Mouse (Mus musculus): Measurements from ENCODE around the gene Grhl3. TPM values are rescaled to one million over a fixed set of nuclear protein-coding genes. Genes with fewer than 3 reads are reported as not detected.

Gene Grhl3
- total RNA-seq, 2 experiments from 2014 or later = not detected

DNA sequence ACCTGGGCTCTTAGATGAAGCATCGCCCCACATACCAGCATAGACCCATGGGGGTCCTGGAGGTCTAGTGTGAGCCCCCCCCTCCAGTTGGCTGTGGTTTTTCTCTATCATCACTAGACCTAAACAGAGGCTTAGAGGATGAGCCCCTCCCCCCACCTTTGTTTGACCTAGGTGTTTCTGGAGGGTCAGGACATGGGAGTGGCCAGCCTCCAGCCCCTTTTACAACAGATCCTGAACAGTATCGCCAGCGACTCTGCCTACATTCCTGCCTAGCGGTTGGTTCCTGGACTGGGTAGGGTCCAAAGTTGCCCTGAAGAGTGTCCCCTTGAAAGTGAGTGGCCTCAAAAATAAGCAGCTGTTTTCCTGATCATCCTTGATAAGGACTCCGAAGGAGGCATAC, 5.1 kb upstream of the Grhl3 start:
- intact Hi-C loops (cut with DNase I) = no loop called here
- no peak for DNase-seq

DNA sequence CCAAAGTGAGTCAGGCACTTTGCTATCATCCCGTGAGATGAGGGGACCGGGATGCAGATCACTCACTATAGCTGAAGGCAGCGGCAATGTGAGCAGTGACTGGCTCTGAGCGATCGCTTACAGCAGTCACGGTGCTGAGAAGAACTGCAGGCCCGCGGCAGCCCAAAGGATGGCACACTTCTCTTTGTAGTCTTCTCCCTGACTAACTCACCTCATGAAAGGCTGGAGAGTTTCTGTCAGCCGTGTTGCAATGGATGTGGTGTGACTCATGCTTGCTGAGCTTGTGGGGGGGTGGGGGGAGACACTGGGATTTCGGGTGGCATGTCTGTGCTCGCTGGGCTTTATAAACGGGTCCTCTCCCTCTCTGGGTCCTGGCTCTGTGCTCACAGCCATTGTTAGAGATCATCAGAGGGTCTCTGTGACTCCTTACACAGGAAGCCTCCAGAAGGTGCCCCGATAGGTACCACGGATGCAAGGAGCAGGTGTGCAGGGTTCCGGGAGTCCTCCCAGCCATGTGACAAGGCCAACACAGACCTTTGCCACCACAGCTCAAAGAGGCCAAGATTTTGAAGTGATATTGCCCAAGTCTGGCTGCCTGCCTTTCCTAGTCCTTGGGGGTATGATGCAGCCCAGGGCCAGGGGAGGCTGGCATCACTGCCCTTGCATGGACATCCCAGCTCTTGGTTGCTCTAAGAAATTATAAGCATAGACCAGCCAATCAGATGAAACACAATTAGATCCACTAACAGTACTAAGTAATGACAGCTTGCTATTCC, 2.1 kb upstream of the Grhl3 start:
- intact Hi-C loops (cut with DNase I) = no loop called here
- DNase-seq = no peak

DNA sequence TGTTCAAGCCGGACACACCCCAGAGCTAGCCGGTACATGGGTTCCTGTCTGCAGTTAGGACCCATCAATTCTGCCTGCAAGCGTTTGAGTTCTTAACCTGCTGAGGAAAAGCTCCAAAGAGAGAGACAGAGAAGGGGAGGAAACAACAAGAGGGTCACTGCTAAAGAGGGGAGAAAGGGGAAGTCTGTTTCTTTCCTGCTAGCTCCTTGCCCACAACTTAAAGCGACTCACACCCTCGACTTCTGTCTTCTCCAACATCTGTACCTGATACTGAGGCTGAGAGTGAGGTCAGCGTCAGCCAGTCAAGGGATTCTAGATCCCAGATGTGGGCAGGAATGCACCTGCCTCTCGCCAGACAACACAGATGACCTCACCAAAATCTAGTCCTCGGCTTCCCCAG, 1.2 kb downstream of the Grhl3 start:
- intact Hi-C loops (cut with DNase I) = loop anchor here (5.0 kb wide), 1 partner anchor 95 kb away; no protein-coding TSS in a partner anchor
- DNase-seq = no peak

DNA sequence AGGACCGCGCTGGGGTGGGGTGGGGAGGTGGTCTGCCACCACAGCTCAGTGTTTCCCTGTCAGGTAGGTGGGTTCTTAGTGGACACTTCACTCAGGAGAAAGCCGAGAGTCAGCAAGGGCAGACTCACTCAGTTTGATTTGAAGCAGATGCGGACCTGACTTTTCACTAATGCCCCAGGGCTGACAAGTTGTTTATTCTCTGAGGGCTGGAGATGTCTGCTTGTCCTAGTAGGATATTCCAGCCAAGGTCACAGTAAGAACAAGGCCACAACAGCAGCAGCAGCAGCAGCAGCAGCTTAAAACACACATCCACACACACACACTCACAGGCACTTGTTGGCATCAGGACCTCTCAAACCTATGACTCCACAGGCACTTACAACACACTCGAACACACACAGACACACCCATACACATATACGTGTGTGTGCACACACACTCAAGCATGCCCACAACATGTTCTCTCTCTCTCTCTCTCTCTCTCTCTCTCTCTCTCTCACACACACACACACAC, 2.3 kb downstream of the Grhl3 start:
- intact Hi-C loops (cut with DNase I) = loop anchor here (5.0 kb wide), 1 partner anchor 96 kb away; no protein-coding TSS in a partner anchor
- DNase-seq = no peak

DNA sequence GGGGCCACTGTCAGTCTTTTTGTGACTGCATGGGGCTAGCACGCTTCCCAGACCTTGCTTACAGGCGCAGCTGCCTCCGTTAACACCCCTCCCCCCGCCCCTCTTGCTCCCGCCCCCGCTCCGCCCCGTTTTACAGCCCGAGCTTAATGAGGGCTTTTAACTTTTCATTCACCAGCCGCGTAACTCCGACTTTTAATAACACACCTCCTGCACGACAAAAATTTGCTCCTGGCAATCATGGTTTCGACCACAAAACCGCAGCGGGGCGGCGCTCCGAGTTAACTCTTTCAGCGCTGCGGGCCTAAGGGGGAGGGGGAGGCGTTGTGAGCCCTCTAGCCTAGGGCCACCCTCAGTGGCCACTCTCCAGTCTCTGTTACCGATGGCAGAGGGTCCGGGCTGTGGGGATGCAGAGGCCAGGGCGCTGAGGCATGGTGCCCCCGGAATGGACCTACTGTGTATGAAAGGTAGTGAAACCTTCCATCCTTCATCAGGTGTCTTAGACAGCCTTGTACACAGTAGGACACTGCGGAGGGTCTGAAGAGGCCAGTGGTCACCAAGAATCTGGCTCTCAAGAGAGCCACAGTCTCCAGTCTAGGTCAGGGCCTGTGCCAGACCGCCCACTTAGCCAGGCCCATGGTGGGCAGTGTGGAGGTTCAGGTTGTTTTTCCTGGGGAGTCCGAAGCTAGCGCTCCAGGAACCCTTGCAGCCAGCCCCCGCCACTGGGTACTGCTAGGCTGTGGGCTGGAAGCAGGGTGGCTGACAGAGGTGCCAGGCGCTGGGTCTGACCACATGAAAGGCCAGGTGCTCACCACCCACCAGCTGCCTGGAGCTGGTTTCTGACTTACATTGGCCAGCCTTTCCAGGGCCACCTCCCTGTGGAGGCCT, 3.0 kb downstream of the Grhl3 start:
- intact Hi-C loops (cut with DNase I) = loop anchor here (5.0 kb wide), 1 partner anchor 97 kb away; no protein-coding TSS in a partner anchor
- peak; percentile 41 to 47 for DNase-seq

DNA sequence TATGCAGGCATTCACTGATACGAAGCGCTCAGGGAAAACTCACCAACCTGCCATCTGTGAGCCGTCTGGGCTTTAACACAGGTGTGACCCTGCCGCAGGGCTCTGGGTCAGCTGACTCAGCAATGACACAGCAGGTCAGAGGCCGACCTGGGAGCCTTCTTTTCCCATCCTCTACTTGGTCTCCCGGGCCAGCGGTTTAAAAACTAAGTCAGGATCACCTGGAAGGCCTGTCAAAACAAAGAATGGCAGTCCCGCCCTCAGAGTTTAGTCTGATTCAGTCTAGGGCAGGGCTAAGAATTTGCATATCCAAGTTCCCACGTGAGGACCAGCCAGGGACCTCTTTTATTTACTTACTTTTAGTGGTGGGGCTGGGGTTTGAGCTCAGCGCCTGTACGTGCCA, 4.2 kb downstream of the Grhl3 start:
- intact Hi-C loops (cut with DNase I) = no loop called here
- no peak for DNase-seq

DNA sequence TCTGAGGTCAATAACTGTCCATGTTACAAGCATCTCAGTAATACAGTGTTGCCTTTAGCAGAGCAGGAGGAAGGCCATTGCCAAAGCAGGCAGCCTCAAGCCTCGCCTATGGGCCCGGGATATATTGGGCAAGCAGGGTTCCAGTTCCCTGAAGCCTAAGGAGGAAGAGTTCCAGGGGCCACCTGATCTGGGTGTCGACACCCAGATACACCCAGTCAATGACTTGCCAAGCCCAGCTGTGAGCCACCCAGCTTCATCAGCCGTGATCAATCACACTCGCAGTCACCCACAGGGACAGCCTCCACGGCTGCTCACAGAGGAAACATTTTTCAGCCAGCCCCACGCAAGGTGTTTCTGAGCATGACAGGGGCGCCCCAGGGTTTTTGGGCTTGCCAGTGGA, 5.9 kb downstream of the Grhl3 start:
- intact Hi-C loops (cut with DNase I) = no loop called here
- peak in 1 of 2 experiments; percentile 23 for DNase-seq

DNA sequence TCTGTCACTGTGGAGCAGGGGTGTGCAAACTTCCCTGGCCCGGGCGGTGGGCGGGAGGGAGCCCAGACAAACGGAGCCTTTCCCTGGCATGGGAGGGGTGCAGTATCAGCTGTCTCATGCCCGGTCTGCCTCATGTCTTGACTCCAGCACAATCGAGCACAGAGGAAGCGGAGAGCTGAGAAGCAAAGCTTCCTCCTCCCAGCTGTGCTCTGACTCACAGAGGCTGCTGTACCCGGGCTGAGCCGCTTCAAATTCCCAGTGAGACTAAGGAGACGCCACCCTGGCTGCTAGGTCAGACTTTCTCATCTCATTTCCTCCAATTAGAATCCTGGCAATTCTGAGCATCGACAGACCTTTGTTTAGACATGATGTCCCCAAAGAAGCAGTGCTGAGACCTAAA, 6.4 kb downstream of the Grhl3 start:
- intact Hi-C loops (cut with DNase I) = no loop called here
- DNase-seq = peak; percentile 40 to 44

DNA sequence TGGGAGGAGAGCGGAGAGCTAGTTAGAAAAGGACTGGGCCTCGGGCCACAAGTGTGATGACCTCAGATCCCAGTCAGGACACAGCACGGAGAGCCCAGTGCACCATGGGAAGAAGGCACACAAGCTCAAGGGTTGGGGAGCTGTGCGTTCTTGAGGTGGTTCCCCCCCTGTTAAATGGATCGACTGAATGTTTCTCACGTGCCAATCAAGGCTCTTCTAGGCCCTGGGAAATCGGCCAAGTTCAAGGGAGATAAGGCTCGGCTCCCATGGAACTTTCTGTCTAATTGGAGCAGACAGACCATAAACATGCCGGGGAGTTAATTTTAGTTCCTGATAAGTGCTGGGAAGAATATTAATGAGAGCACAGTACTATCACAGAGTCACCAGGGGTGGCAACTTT, 8.0 kb downstream of the Grhl3 start:
- peak; percentile 68 to 83 for DNase-seq
- intact Hi-C loops (cut with DNase I) = no loop called here

DNA sequence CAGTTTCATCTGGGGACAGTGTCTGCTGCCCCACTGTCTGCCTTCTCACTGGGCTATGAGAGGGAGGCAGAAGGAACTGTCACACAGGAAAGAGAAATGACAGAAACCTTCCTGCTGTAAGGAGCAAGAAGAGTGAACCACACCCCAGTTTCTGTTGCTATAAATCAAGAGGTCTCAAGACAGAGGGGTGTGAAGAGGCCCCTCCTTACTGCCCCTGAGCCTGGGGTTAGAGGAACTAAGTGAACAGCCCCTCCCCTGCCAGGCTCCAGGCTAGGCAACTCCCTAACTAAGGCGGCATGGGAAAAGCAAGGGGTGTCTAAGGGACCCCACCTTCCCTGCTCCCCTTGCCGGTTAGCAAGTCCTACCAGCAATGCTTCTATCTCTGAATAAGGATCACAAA, 9.6 kb downstream of the Grhl3 start:
- no peak for DNase-seq
- intact Hi-C loops (cut with DNase I) = no loop called here

DNA sequence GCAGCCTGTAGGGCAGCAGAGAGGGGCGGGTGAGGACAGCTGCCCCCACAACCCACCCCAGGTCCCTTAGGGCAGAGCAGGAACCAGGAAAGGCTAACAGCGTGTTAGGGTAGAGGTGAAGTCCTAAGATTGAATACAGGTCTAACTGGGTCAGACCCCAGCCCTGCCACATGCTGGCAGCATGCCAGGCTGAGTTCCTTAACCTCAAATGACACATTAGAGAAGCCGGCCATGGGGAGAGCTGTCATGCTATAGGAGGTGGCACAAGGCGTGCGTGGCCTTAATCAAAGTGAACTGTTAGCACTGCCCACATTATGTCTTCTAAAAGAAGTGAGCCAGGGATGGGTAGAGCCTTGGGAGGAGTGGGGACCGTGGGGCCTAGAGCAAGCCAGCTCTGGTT, 24.1 kb downstream of the Grhl3 start:
- intact Hi-C loops (cut with DNase I) = no loop called here
- no peak for DNase-seq

DNA sequence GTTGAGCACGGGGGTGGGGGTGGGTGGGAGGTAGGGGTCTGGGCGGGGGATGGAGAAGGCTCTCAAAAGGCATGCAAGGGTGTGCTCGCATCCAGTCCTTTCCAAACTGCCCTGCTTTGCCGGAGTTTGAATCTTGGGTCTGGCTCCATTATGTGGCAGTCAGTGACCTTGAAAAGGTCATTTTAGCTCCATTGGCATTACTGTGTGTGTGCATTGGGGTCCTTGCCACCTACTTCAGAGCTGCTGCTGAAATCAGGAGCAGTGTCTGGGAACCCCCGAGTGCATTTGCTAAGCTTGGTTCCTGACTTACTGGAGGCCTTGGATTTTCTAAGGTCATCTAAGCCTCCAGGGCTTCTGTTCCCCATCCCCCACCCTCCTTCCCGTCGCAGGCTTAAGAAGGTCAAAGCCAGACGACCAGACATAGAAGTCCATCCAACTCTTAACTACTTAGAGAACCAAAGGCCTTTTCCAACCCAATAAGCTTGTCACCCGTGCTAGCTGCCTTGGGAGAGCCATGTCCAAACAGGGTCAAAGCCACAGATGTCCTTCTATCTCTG, 24.8 kb downstream of the Grhl3 start:
- DNase-seq = no peak
- intact Hi-C loops (cut with DNase I) = no loop called here

DNA sequence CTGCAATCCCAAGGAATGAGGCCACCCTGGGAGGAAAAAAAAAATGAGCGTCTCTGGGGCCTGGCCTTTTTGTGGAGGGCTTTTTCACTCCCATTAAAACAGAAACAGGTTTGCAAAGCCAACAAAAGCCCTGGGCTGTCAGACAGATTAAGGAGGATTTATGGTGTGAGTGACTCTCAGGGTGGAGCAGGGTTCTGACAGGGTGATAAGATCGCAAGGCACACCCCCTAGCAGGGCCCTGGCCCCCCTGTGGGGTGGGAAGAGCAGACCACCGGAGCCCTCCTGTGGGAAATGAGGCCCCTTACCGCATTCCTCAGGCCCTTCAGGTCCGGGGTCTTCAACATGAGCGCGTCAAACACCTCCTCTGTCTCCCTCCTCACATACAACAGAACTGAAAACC, 25.3 kb downstream of the Grhl3 start:
- intact Hi-C loops (cut with DNase I) = no loop called here
- no peak for DNase-seq

DNA sequence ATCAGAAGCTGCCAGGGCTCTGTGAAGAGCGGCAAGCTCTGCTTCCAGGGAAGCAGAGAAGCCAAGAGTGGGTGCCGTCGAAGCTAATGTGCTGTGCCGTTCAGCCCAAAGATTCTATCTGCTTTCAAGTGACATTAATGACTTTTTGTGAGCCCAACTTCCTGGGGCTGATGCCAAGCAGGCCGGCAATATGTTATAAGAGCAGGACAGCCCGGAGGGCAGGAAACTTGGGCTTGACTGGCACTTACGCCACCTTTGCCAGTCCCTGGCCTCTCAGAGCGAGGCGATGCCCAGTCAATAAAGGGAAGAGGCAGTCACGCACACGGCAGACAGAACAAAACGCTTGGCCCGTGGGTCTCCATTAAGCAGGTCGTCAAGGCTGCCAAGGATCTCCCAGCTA, 25.9 kb downstream of the Grhl3 start:
- intact Hi-C loops (cut with DNase I) = no loop called here
- no peak for DNase-seq

DNA sequence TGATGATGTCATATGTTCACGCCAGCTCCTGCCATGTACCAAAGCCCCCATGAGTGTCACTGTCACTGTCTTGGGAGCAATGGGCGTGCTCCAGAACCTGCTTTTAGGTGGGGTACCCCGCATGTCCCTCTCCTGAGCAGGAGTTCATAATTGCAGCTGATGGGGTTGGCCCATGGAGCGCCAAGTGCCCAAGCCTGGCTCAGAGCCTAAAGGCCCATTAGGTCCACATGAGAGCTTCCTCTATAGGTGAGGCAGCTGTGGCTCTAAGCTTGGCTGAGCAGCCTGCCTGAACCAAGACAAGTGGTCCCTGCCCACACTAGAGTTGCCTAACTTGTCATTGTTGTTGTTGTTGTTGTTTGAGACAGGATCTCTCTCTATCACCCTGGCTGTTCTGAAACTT, 26.6 kb downstream of the Grhl3 start:
- DNase-seq = no peak
- intact Hi-C loops (cut with DNase I) = no loop called here

DNA sequence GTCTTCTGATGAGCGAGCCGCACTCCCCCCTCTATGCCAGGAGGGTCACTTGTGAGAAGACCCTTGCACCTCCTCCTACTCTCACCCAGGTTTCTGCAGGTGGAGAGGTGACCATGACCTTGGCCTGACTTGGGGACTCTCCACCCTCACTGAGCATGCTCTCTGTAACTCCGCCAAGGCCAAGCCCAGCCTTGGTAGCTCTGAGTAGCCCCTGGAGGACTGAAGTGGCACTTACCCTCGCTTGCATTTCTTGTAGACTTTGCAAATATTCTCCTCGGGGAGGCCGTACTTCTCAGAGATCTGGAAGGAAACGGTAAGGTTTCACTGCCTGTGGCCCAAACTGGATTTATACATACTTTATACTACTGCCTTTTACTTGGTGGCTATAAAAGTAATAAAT, 27.4 kb downstream of the Grhl3 start:
- DNase-seq = no peak
- intact Hi-C loops (cut with DNase I) = no loop called here

DNA sequence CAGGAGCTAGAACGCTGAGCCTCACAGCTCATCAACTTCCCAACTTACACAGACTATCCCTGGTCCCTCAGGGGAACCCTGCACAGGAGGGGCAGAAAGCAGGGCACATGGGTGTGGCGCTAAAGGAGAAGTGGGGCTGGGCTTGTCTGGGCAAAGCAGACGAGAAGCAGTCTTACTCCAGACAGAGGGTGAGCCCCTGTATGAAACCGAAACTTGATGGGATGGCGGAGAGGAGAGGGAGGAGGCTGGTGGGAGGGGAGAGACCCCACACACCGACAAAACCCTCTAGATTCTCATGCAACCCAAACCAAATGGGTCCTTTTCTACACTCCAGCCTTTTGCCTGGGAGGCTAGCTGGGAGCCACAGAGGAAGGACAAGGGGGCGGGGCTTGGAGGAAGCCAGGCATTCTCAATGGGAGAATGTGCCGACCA, 28.3 kb downstream of the Grhl3 start:
- peak; percentile 27 to 36 for DNase-seq

DNA sequence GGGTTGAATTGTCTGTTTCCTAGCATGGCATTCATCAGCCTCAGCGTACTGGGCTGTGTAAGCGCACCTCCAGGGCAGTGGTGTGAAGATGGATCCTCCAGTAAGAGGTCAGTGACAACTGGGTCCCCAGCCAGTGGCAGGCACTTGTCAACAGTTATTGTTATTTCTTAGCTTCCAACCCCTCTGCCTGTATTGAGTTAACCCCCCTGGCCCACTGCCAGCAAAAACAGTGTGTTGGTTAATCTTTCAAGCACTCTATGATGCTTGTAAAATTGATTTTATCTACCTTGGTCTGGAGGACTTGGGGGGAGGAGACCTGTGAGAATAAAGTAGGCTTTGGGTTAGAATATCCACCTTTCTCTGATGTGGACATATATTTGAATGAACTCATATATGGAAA, 29.1 kb downstream of the Grhl3 start:
- DNase-seq = no peak

More for the DNA sequence above, 28.3 kb downstream of the Grhl3 start:
- intact Hi-C loops (cut with DNase I) = no loop called here

DNA sequence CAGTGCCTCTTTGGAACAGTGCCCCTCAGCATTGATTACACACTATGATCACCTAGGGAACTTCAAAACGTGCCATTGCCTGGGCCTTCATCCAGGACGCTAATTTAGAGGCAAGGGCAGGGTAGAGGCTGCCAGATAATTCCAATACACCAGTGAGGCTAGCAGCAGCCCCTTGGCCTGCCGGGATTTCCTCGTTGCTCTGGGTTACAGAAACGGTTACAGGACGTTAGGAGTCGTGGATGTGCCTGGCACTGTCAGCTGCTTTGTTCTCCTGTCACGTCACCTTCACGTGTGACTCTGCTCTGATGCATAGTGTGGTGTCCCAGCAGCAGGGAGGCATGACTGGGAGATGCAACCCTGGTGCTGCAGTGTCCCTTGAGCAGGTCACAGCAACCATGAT, 33.4 kb downstream of the Grhl3 start:
- DNase-seq = no peak
- intact Hi-C loops (cut with DNase I) = no loop called here

More for the DNA sequence above, 29.1 kb downstream of the Grhl3 start:
- intact Hi-C loops (cut with DNase I) = no loop called here

DNA sequence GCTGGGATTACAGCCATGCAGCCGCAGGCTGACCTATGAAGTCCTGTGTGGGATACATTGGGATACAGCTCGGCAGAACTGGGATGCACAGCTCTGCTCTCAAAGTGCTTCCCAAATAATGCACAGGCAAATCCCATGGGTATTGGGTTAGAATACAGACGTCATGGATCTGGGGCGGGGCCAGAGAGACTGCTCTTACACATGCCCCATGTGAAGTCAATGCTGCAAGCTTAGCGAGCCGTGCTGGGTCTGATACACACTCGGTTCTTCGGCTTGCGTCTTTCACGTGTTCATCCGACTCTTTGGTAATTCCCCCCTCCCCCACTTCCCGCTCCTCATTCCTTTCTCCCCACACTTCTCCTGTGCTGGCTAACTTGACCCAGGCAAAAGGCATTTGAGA, 34.4 kb downstream of the Grhl3 start:
- DNase-seq = no peak
- intact Hi-C loops (cut with DNase I) = no loop called here

DNA sequence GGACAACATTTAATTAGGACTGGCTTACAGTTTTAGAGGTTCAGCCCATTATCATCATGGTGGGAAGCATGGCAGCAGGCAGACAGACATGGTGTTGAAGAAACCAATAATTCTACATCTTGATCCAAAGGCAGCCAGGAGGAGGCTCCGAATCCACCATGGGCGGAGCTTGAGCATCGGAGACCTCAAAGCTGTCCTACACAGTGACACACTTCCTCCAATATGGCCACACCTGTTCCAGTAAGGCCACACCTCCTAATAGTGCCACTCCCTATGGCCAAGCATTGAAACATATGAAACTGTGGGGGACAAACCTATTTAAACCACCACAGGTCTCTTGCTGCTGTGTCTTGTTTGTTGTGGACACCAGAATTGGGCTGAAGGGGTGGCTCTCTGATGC, 38.4 kb downstream of the Grhl3 start:
- intact Hi-C loops (cut with DNase I) = no loop called here

More for the DNA sequence above, 38.4 kb downstream of the Grhl3 start:
- no peak for DNase-seq
